Mouse (Mus musculus) urinary bladder, postnatal 36 days (tissue): ENCODE results near the gene Ppp1r14a.

ENCODE experiments used
- DNase-seq, 2 experiments: peaks; one replicate each; pipeline ENCODE4 v3.0.0; 2022; ENCODE audit warnings: low spot score in 2 of 2, mixed read lengths in 1 of 2

The Ppp1r14a gene

GRCm38 (mm10) chr7:29303738-29304462 lies 14.8 kb downstream of the Ppp1r14a start, which contains the start of gene Dpf1:
Gene Dpf1, plus strand, starts transcription at chr7:29303951.
- peak in 1 of 2 experiments; percentile 62 for DNase-seq

- DNase-seq, result no peak
Observed at GRCm38 (mm10) chr7:29304463-29305262, 15.6 kb downstream of the Ppp1r14a start.

GRCm38 (mm10) chr7:29305263-29305988 lies 16.3 kb downstream of the Ppp1r14a start:
- no peak for DNase-seq

- no peak for DNase-seq
Observed at GRCm38 (mm10) chr7:29306108-29306507, 17.0 kb downstream of the Ppp1r14a start.

GRCm38 (mm10) chr7:29306619-29307018 lies 17.5 kb downstream of the Ppp1r14a start:
- DNase-seq, result no peak

GRCm38 (mm10) chr7:29307350-29308104 lies 18.4 kb downstream of the Ppp1r14a start:
- DNase-seq, result peak; percentile 80 to 88

GRCm38 (mm10) chr7:29309221-29309721 lies 20.2 kb downstream of the Ppp1r14a start:
- no peak for DNase-seq

GRCm38 (mm10) chr7:29309749-29310148 lies 20.6 kb downstream of the Ppp1r14a start:
- no peak for DNase-seq

- no peak for DNase-seq
Observed at GRCm38 (mm10) chr7:29313051-29313450, 23.9 kb downstream of the Ppp1r14a start.

- DNase-seq, result no peak
Observed at GRCm38 (mm10) chr7:29313572-29314261, 24.6 kb downstream of the Ppp1r14a start.

GRCm38 (mm10) chr7:29314844-29315628 lies 25.9 kb downstream of the Ppp1r14a start:
- no peak for DNase-seq

- DNase-seq, result no peak
Observed at GRCm38 (mm10) chr7:29316137-29316734, 27.1 kb downstream of the Ppp1r14a start.

- DNase-seq, result no peak
Observed at GRCm38 (mm10) chr7:29316976-29317375, 27.9 kb downstream of the Ppp1r14a start.

- DNase-seq, result no peak
Observed at GRCm38 (mm10) chr7:29317558-29317957, 28.4 kb downstream of the Ppp1r14a start.

GRCm38 (mm10) chr7:29318115-29318911 lies 29.2 kb downstream of the Ppp1r14a start:
- DNase-seq, result peak in 1 of 2 experiments; percentile 54

GRCm38 (mm10) chr7:29319337-29320307 lies 30.5 kb downstream of the Ppp1r14a start:
- no peak for DNase-seq

GRCm38 (mm10) chr7:29327087-29327486 lies 38.0 kb downstream of the Ppp1r14a start:
- DNase-seq, result no peak
